16 mouse cellular contexts compared by ENCODE assay signal in the genomic region with DNA sequence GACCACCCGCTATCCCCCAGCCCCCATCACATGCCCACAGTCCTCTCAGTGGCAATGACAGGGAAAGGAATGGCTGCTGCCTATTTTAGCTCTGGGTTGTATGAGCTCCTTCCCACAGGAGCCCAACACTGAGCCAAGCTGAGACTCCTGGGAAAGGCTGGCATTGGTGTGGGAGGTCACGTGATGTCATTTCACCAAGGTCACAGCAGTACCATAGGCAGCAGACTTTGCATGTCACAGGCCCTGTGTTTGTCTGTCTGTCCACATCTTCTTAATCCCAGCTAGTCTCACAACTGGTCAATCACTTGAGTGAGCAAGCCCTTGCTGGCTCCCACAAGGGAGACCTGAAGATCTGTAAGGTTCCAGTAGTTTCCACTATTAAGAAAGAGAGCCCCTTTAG.
"Had no signal": no experiment of that assay in that cellular context is flagged by ENCODE, and none has a peak within 500 bp of the region (broad histone marks: within the 10 kb centered on the region; RNA-seq: fewer than 3 reads in every experiment).

No protein-coding gene starts in this region.

- H3K27ac ChIP-seq: left cerebral cortex, adult 2 months; limb, embryonic 10.5 days; liver, embryonic 13.5 days; lung, embryonic 15.5 days; macrophage; midbrain, embryonic 15.5 days; neural tube, embryonic 12.5 days had no signal

- H3K9ac ChIP-seq: liver, embryonic 13.5 days; liver, postnatal 0 days; lung, embryonic 15.5 days; midbrain, embryonic 15.5 days; neural tube, embryonic 12.5 days had no signal

- H3K4me1 ChIP-seq: limb, embryonic 10.5 days; lung, embryonic 15.5 days; midbrain, embryonic 15.5 days; neural tube, embryonic 12.5 days had no signal

- H3K36me3 ChIP-seq: limb, embryonic 10.5 days; liver, embryonic 13.5 days; lung, embryonic 15.5 days; midbrain, embryonic 15.5 days; neural tube, embryonic 12.5 days had no signal

- H3K9me3 ChIP-seq: limb, embryonic 10.5 days; liver, embryonic 13.5 days; lung, embryonic 15.5 days; midbrain, embryonic 15.5 days; neural tube, embryonic 12.5 days had no signal

- ATAC-seq: liver, postnatal 0 days; midbrain, embryonic 15.5 days had no signal

- DNase-seq: kidney, adult 8-10 months; kidney, postnatal 25 days; liver, embryonic 13.5 days; liver, postnatal 0 days; lung, postnatal 14 days; spleen, adult 18-20 months; thymus, adult 18-20 months; thymus, postnatal 14 days had no signal

- H3K4me3 ChIP-seq: left cerebral cortex, adult 2 months; limb, embryonic 10.5 days; liver, embryonic 13.5 days; lung, embryonic 15.5 days; megakaryocyte, embryonic 14.5 days; midbrain, embryonic 15.5 days; neural tube, embryonic 12.5 days had no signal

- H3K27me3 ChIP-seq: liver, embryonic 13.5 days; lung, embryonic 15.5 days; midbrain, embryonic 15.5 days; neural tube, embryonic 12.5 days had no signal

- H3K4me2 ChIP-seq: liver, embryonic 13.5 days; lung, embryonic 15.5 days; midbrain, embryonic 11.5 days; midbrain, embryonic 15.5 days; neural tube, embryonic 12.5 days had no signal
